Mouse (Mus musculus) heart, postnatal 4 days (tissue): ENCODE measurements around the gene BC030870. TPM values are rescaled to one million over a fixed set of nuclear protein-coding genes. Genes with fewer than 3 reads are reported as not detected.
"Not testable (repeated sequence)": the region's sequence is repeated elsewhere in the genome, so short reads cannot be mapped to it uniquely, and the experiment has no call there.

Experiments
- DNase-seq: peaks from one replicate; pipeline ENCODE4 v3.0.0; 2021
- total RNA-seq, 2 experiments: library from RNA; stranded (reverse); gene quantifications; 2 replicates each; pipeline ENCODE4 v1.2.3; 2021

BC030870 gene
- total RNA-seq: not detected

DNA sequence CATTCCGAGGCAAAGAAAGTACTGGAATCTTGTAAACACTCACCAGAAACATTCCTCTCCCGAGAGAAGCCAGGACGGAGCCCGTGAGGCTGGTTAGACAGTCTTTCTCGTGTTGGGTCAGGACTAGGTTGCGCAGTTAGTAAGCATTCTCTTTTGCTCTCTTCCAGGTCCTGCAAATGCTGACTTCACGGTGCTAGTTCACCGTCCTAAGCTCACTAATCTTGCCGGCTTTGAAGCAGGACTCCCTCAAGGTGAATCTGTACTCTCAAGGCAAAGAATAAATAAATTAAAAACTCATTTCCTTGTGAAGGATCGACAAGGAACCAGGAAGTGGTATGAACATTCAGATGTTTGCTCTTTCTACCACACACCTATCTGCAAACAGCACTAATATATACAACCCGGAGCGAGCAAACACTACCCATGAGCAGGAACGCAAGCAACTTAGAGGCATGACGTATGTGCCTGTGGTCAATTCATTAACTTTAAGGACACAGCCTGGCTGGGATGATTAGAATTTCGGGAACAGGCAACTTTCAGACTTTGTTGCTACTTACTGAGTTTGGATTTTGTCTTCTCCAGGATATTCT, at the start of gene BC030870:
Gene BC030870 (minus strand): TSS at position 365 of the 590 bp plus-strand sequence.
- no peak for DNase-seq

- DNase-seq: no peak
Measured at GRCm38 (mm10) chr8:65174746-65175476, 45.5 kb upstream of the BC030870 start.

- no peak for DNase-seq
Measured at GRCm38 (mm10) chr8:65169184-65169583, 39.8 kb upstream of the BC030870 start.

GRCm38 (mm10) chr8:65160676-65161075, 31.3 kb upstream of the BC030870 start:
- DNase-seq: not testable (repeated sequence)

DNA sequence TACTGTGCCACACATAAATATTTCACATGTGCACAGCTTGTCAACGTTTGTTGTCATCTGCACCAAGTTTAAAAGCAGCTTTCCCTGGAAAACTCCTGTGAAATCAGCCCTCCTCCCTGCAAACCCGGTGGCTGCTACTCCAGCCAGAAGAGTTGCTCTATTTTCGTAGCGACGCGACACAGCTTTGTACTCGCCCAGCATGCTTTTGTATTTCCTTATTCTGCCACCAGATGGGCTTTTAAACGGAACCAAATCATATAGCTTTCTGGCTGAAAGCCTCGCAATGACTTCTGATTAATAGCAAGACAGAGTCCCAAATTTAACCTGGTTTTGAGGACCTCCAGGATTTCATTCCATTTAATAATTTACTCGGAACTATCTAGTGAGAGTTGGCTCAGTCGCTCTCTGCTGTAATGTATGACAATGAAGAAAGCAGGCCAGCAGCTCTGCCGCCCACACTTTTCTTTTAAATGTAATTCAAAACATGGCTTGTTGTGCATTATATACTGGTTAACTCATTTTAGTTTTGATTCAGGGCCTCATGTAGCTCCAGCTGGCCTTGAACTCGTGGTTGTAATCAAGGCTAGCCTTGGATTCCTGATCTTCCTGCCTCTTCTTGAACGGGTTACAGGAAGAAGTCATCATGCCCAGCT, 29.9 kb upstream of the BC030870 start:
- DNase-seq: no peak

GRCm38 (mm10) chr8:65157901-65158300, 28.5 kb upstream of the BC030870 start:
- DNase-seq: no peak

- no peak for DNase-seq
Measured at GRCm38 (mm10) chr8:65138830-65139466, 9.6 kb upstream of the BC030870 start.

GRCm38 (mm10) chr8:65126454-65126853, 2.9 kb downstream of the BC030870 start:
- DNase-seq: no peak

DNA sequence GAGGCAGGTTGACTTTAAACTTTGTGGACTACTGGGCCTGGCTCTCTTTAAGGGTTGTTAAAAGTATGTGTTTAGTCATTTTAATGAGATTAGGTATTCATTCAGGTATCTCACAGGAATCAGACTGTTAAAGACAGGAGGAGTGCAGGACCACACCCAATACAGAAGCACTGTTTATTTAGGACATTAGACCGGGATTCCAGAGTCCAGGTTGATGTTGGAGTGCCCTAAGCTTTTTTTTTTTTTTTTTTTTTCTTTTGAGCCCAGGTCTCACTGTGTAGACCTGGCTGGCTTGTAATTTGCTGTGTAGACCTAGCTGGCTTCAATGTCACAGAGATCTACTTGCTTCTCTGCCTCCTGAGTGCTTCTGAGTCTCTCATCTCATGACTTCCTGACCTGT, 3.3 kb downstream of the BC030870 start:
- DNase-seq: no peak

DNA sequence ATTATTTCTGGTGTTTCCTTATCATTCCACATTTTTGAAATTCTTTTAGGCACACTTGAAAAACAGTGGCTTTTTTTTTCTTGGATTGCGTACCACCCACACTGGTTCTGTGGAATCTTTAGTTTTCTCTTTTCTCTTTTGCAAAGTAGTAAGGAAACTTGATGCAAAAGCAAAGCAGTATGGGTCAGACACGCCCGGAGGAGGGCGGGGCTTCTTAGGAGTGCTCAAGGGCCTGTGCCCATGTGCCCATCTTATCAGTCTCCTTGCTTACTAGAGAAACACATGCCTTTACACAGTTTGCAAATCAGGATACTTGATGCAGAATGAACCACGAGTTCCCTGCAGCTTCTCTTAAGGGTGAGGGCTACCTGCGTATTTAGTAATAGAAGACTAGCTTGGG, 17.3 kb downstream of the BC030870 start:
- no peak for DNase-seq

- peak; percentile 75 for DNase-seq
Measured at GRCm38 (mm10) chr8:65110285-65110691, 19.1 kb downstream of the BC030870 start.

DNA sequence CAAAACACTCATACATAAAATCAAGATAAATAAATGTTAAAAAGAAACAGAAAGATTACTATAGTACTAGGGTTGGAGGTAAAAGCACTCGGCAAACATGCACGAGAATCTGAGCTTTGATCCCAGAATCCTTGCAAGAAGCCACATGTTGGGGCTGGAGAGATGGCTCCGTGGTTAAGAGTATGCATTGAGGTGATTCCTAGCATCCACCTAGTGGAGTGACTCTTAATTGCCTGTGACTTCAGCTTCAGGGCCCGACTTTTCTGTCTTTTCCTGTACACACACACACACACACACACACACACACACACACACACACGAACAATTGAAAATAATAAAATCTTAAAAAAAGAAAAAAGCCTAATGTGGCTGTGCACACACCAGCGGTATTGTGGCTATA, 20.4 kb downstream of the BC030870 start:
- no peak for DNase-seq

GRCm38 (mm10) chr8:65107936-65108718, 21.2 kb downstream of the BC030870 start:
- no peak for DNase-seq

DNA sequence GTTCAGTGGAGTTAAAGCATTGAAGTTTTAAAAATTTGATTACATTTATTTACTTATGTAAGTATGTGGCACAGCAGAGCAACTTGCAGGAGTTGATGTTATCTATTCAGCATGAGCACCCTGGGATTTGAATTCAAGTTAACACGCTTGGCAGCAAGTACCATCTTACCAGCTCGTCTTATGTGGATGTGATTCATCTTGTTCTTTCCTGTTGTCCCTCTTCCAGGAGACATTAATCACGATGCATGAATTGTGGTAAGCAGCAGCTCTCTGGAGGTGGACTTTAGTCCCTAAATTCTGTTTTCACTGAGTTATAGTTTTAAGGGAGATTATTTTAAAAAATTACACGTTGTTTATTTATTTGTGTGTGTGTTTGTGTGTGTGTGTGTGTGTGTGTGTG, 25.3 kb downstream of the BC030870 start:
- no peak for DNase-seq

- DNase-seq: no peak
Measured at GRCm38 (mm10) chr8:65103632-65104031, 25.7 kb downstream of the BC030870 start.

- no peak for DNase-seq
Measured at GRCm38 (mm10) chr8:65099735-65100134, 29.6 kb downstream of the BC030870 start.

DNA sequence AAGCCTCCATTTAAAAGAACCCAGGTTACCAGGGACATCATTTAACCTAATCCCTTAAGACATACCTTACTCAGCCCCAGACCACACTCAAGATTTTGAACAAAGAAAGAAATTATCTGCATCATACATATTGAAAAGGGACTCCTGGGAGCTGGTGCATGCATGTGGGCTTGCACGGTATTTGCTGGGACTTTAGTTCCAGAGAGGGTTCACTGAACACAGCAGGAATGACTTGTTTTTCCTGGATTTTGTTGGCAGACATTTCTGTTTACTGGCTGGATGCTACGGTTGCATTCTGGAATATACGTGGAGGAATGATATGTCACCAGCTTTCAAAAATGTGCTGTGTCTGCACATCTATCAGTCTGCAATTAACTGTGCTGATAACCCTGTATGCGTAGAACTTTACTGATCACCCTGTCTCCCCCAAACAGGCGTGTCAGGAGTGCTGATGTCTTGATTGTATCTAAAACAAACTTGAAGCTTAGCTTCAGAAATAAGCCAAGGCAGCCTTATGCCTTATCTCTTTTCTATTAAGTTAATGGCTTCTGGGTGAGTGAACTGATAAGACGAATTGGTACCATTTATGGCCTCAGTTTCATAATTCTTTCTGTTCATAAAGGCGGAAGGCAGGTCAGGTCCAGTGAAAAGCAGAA, 31.5 kb downstream of the BC030870 start:
- no peak for DNase-seq

- DNase-seq: no peak
Measured at GRCm38 (mm10) chr8:65089781-65090180, 39.6 kb downstream of the BC030870 start.

DNA sequence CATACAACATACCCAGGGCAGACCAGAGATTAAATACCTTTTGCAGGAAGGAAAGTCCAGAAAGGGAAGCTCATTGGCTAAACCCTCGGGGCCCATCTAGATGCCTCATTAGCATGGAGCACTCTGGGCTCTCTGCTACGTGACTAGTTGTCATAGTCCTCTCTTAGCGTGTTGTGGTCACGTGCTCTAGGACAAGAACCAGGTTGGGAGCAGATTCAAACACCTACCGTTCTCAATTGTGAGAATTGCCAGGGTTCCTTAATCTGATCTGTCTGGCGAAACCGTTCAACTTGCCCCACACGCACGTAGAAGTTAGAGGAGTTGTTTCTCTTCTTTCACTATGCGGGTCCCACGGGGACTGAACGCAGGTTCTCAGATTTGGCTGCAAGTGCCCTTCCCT, 41.2 kb downstream of the BC030870 start:
- no peak for DNase-seq

- DNase-seq: peak; percentile 12
Measured at GRCm38 (mm10) chr8:65087711-65088110, 41.7 kb downstream of the BC030870 start.

GRCm38 (mm10) chr8:65085680-65086079, 43.7 kb downstream of the BC030870 start:
- DNase-seq: no peak

DNA sequence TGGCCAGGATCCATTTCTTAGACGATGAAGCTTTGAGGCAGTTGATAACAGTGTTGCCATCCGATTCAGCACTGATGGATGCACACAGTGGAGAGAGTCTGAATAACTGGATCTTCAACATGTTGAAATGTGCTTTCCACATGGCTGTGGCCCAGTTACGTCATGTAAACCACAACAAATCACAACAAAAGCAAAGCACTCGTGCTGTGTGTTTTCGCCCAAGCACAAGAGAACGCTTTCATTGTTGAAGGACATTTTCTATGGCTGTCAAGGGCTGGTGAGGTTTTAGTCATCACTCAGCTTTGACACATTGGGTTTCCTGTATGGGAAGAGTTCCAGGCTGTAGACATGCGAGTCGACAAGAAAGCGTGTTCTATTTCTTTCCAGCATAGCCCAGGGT, 48.6 kb downstream of the BC030870 start:
- DNase-seq: no peak
